Mouse (Mus musculus) ES-Bruce4 (cell line): ENCODE measurements around the gene Fhit.

Experiments
- CTCF ChIP-seq: IDR thresholded peaks from one replicate; pipeline ENCODE4 v1.8.1; 2011; ENCODE audit warnings: low read depth, low read length
- POLR2A ChIP-seq: IDR thresholded peaks from one replicate; pipeline ENCODE4 v1.8.1; 2011; ENCODE audit warnings: low read length; ENCODE audit not compliant: insufficient read depth

DNA sequence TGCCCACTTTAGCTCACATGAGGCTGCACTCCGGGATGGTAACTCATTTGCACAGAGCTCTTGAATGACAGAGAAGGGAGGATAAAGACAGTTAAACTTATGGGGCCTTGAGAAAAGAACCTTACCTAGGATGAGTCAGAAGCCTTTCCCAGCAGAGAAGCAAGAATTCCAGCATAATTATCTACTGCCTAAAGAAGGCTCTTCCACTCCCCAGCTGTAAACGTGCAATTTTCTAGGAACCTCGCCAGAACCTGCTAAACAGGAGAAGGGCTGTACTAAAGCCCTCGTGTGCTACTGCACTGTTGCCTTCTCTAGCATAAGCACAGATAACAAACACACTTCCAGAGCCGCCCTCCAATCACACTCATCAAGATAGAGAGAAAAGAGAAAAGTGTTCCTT is 709.6 kb downstream of the Fhit start:
- TF ChIP-seq CTCF = no peak
- no peak for TF ChIP-seq POLR2A
